Mouse (Mus musculus): ENCODE measurements around the gene Stk35. TPM values are rescaled to one million over a fixed set of nuclear protein-coding genes. Genes with fewer than 3 reads are reported as not detected.

Gene Stk35
- 1 to 10 TPM; 2.2 to 7.1 TPM for polyA plus RNA-seq (2012; fragmentation: generic; extraction: Trizol)

DNA sequence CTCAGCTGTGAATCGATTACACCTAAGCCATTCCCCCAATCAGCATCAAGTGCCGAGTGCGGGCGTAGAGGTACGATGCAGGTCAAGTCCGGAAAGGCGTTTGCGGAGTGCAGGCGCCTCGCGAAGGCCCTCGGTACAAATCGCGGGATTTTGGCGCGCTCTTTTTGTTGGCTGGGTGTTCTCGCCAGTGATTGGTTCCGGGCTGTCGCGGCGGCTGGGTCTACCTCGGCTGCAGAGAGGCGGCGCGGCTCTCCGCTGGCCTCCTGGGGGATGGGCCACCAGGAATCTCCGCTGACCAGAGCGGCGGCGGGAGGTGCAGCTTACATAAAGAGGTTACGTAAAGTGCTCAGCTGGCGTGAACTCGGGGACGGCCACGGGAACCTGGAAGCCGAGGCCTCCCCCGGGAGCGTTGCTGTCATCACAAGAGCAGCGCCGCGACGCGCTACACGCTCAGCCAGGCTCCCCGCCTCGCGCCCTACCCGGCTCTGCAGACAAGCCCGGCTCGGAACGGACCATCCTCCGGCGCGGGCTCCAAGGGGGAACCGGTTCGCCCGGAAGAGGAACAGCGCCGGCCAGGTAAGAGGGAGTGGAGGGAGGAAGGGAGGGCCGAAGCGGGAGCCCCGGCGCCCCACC, at the start of gene Stk35:
Stk35 (plus strand) TSS at position 247 of the 633 bp plus-strand sequence.

Other genes with a start within 250 kb of the Stk35 start
- gene Sirpa, start 207.7 kb upstream of the Stk35 start, polyA plus RNA-seq (2012; fragmentation: generic; extraction: Trizol): 10 to 100 TPM in 1 of 2 experiments, 1 to 10 TPM in 1; 6.5 to 38.2 TPM
- gene Pdyn, start 100.7 kb upstream of the Stk35 start, polyA plus RNA-seq (2012; fragmentation: generic; extraction: Trizol): not detected
- gene Tgm3, start 211.8 kb downstream of the Stk35 start, polyA plus RNA-seq (2012; fragmentation: generic; extraction: Trizol): under 1 TPM in 1 of 2 experiments, not detected in 1; 0.04 TPM

Measured in C3H10T1/2 (cell line).